Comparison of ENCODE assay signal across 28 mouse cellular contexts in the genomic region with DNA sequence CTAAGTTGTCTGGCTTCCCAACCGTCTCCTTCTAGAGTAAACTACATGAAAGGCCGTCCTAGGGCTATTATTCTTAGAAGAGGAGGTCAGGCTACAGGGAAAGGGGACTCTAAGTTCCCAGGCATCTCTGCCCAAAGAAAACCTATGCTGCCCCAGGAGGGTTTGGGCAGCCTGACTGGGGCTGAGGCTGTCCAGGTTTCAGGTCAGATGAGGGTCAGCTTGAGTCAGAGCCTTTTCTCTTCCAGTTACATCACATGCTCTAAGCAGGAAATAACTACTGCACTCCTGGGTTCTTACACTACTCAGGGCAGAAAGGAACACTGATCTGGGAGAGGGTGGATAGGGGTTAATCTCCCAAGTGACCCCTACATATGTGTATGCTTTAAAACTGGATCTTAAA.
A peak's percentile ranks its signal among the peaks of the same experiment; 100 is the strongest.
DNase-seq lines count a peak whose midpoint lies in the region; ATAC-seq and TF ChIP-seq lines count a peak whose summit lies in the region.
"Had no signal": no experiment of that assay in that cellular context is flagged by ENCODE, and none has a peak within 500 bp of the region (broad histone marks: within the 10 kb centered on the region; RNA-seq: fewer than 3 reads in every experiment).

No protein-coding gene starts in this region.

- H3K27me3 ChIP-seq in lung, embryonic 14.5 days (ENCODE audit: insufficient read depth, low read length): no peaks in the 10 kb centered on the region
- no peaks in the 10 kb centered on the region for H3K27me3 ChIP-seq in limb, embryonic 10.5 days (ENCODE audit: low read depth, poor library complexity, severe bottlenecking)
- H3K27me3 ChIP-seq: forebrain, embryonic 13.5 days; heart, embryonic 12.5 days; heart, embryonic 15.5 days; Patski had no signal

- no peak for DNase-seq in lung, embryonic 14.5 days
- DNase-seq in lung, postnatal 4 days: no peak
- DNase-seq in NIH3T3 (ENCODE audit: low read depth): peak; percentile 58
- DNase-seq in embryo, embryonic 11 days: peak; percentile 7
- no peak for DNase-seq in limb, embryonic 10.5 days (ENCODE audit: low spot score)
- DNase-seq in urinary bladder, adult 2 months (ENCODE audit: low spot score): no peak
- DNase-seq in spleen, postnatal 10 days (ENCODE audit: low spot score in 2 of 2): no peak
- DNase-seq in spleen, postnatal 14 days (ENCODE audit: low spot score in 2 of 2): no peak
- DNase-seq: adrenal gland, adult 2 months; adrenal gland, postnatal 14 days; cerebellum, adult 11 months; cerebellum, adult 2 months; cerebellum, adult 9-11 months; cerebellum, postnatal 25 days; gastrocnemius, adult 2 months; gastrocnemius, postnatal 14 days; heart, adult 18-20 months; heart, postnatal 10 days; heart, postnatal 4 days had no signal

- peaks cover 7% of the 10 kb centered on the region; the same call in 1 of the 2 replicates for H3K9me3 ChIP-seq in lung, embryonic 14.5 days (ENCODE audit: low read depth, low read length)
- H3K9me3 ChIP-seq in limb, embryonic 10.5 days (replicated peaks): no peaks in the 10 kb centered on the region; the same call in 1 of the 2 replicates

- H3K4me1 ChIP-seq in lung, embryonic 14.5 days (ENCODE audit: insufficient read depth): no peaks in the 10 kb centered on the region
- peaks cover 2% of the 10 kb centered on the region; the same call in 1 of the 2 replicates for H3K4me1 ChIP-seq in limb, embryonic 10.5 days
- H3K4me1 ChIP-seq: forebrain, embryonic 13.5 days; heart, embryonic 12.5 days; heart, embryonic 15.5 days had no signal

- H3K36me3 ChIP-seq in lung, embryonic 14.5 days (ENCODE audit: insufficient read depth): peaks cover 7% of the 10 kb centered on the region
- peaks cover 24% of the 10 kb centered on the region for H3K36me3 ChIP-seq in limb, embryonic 10.5 days

- no peak overlapping the region for H3K4me3 ChIP-seq in lung, embryonic 14.5 days (ENCODE audit: low read depth, low read length)
- H3K4me3 ChIP-seq in limb, embryonic 10.5 days: no peak overlapping the region
- H3K4me3 ChIP-seq: forebrain, embryonic 10.5 days; forebrain, embryonic 13.5 days; gastrocnemius, adult 2 months; heart, embryonic 12.5 days; heart, embryonic 15.5 days had no signal

- TF ChIP-seq CTCF in lung, embryonic 14.5 days (IDR thresholded peaks at IDR 0.05; ENCODE audit: low read depth): no peak

- no peak for ATAC-seq in lung, embryonic 14.5 days (ENCODE audit: insufficient read depth)
- ATAC-seq: forebrain, embryonic 13.5 days; forebrain, embryonic 16.5 days; hindbrain, postnatal 0 days; inflammation-experienced regulatory T-cells, adult 6 months; Patski had no signal

- WGBS in lung, embryonic 14.5 days: 13% methylated on average over 2 of the region's 2 CpGs
- 33% methylated on average over 2 of the region's 2 CpGs for WGBS in limb, embryonic 10.5 days

- peak overlapping the region; percentile 15; the same call in 1 of the 2 replicates for H3K27ac ChIP-seq in lung, embryonic 14.5 days (ENCODE audit: low read depth)
- H3K27ac ChIP-seq in limb, embryonic 10.5 days: peak overlapping the region; percentile 39; the same call in 1 of the 2 replicates
- H3K27ac ChIP-seq: forebrain, embryonic 10.5 days; forebrain, embryonic 13.5 days; heart, embryonic 15.5 days; hindbrain, embryonic 14.5 days; hindbrain, postnatal 0 days had no signal

- H3K4me2 ChIP-seq in lung, embryonic 14.5 days: no peak overlapping the region
- H3K4me2 ChIP-seq: forebrain, embryonic 13.5 days; heart, embryonic 12.5 days; heart, embryonic 15.5 days; hindbrain, embryonic 14.5 days had no signal

- no peak overlapping the region for H3K9ac ChIP-seq in lung, embryonic 14.5 days
- H3K9ac ChIP-seq: forebrain, embryonic 13.5 days; heart, embryonic 12.5 days; heart, embryonic 15.5 days; hindbrain, embryonic 14.5 days had no signal

Comparison
In these comparisons a context has a peak if more than half of its experiments do, and no peak if none do; other contexts are left out.
1. DNase-seq: peak in NIH3T3 (single experiment) and embryo, embryonic 11 days (single experiment); none in lung, embryonic 14.5 days (single experiment), lung, postnatal 4 days (0 of 2), limb, embryonic 10.5 days (single experiment), urinary bladder, adult 2 months (single experiment), spleen, postnatal 10 days (0 of 2) and spleen, postnatal 14 days (0 of 2).